Mouse (Mus musculus) liver, adult 2 months (tissue): ENCODE results near the gene Tmeff1. TPM values are rescaled to one million over a fixed set of nuclear protein-coding genes. Genes with fewer than 3 reads are reported as not detected.

Experiments
- DNase-seq: peaks from one replicate; pipeline ENCODE4 v3.0.0-alpha.2; 2011; ENCODE audit warnings: low read depth, low spot score; ENCODE audit errors: extremely low read depth
- H3K27ac ChIP-seq: fragments of 200-500 bp; replicated peaks from 2 replicates; pipeline ENCODE4 v1.5.1; 2012; ENCODE audit warnings: low read depth, mild to moderate bottlenecking, control low read depth, inconsistent platforms, low read length; ENCODE audit not compliant: insufficient read depth
- H3K27me3 ChIP-seq: fragments of 200-500 bp; 2 replicates; pipeline ENCODE4 v1.6.1; 2012; ENCODE audit warnings: mild to moderate bottlenecking, moderate library complexity, low read length, inconsistent platforms; ENCODE audit not compliant: control insufficient read depth, insufficient read depth
- H3K36me3 ChIP-seq: fragments of 200-500 bp; 2 replicates; pipeline ENCODE4 v1.6.1; 2012; ENCODE audit warnings: low read length, inconsistent platforms; ENCODE audit not compliant: control insufficient read depth, insufficient read depth
- H3K4me1 ChIP-seq: fragments of 200-500 bp; 2 replicates; pipeline ENCODE4 v1.6.1; 2011; ENCODE audit warnings: low read length; ENCODE audit not compliant: control insufficient read depth, insufficient read depth
- H3K4me3 ChIP-seq: fragments of 200-500 bp; 2 replicates; pipeline ENCODE4 v1.5.1; 2011; ENCODE audit warnings: low read depth, mild to moderate bottlenecking, control low read depth, low read length, moderate library complexity; ENCODE audit not compliant: insufficient read depth
- H3K79me2 ChIP-seq: fragments of 200-500 bp; 2 replicates; pipeline ENCODE4 v1.6.1; 2012; ENCODE audit warnings: inconsistent platforms, mild to moderate bottlenecking, low read length, moderate library complexity; ENCODE audit not compliant: control insufficient read depth, insufficient read depth
- H3K9ac ChIP-seq: fragments of 200-500 bp; 2 replicates; pipeline ENCODE4 v1.6.1; 2012; ENCODE audit warnings: low read depth, mild to moderate bottlenecking, control low read depth, inconsistent platforms, low read length
- CTCF ChIP-seq: fragments of 200-500 bp; IDR thresholded peaks from 2 replicates; pipeline ENCODE4 v1.5.1; 2011; ENCODE audit warnings: low read depth, low read length, control low read depth
- POLR2A ChIP-seq: fragments of 200-500 bp; IDR thresholded peaks from 2 replicates; pipeline ENCODE4 v1.6.1; 2011; ENCODE audit warnings: low read length, control low read depth; ENCODE audit not compliant: insufficient read depth; ENCODE audit errors: extremely low read depth
- WGBS: fragments of 180-500 bp; shearing (Covaris S2); methylation state at CpG from one replicate; pipeline ENCODE4 v1.1.7; 2018; 5-methylcytosine and 5-hydroxymethylcytosine counted together
- polyA plus RNA-seq: library from polyadenylated mRNA; depleted of rRNA; stranded (reverse); fragments of >200 nt; gene quantifications from 2 replicates; pipeline ENCODE4 v1.2.3, GENCODE M21; 2012
- total RNA-seq: library from RNA; depleted of rRNA; stranded (reverse); fragments of >200 nt; gene quantifications from 2 replicates; pipeline ENCODE4 v1.2.3, GENCODE M21; 2014

Tmeff1 gene
- total and polyA plus RNA-seq, 2 experiments: 0.09 TPM; not detected in 1

DNA sequence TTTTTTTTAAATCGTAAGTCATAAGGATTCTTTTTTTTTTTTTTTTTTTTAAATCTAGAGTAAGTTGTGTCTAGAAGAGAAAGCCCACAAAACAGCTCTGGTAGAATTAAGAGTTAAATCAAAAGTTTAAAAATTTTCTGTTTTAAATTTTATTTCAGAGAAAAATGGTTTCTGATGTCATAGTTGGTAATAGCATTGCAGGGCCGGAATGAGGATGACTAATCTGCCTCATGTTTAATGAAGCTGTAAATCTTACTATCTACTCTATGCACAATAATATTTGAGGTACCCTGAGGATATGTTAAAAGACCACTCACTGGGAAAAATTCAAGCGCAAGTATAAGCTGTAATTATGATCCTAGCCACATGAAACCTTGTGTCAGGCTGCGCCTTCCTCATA, 30.5 kb downstream of the Tmeff1 start:
- DNase-seq: no peak
- H3K27ac ChIP-seq: no peak overlapping the region
- TF ChIP-seq POLR2A (no peak), CTCF (no peak)
- H3K27me3 ChIP-seq: no peaks in the 10 kb centered on the region
- no peaks in the 10 kb centered on the region for H3K79me2 ChIP-seq
- H3K36me3 ChIP-seq: no peaks in the 10 kb centered on the region
- H3K9ac ChIP-seq: no peak overlapping the region
- WGBS: 90% methylated on average over 4 of the region's 4 CpGs
- no peak overlapping the region for H3K4me3 ChIP-seq
- H3K4me1 ChIP-seq: no peaks in the 10 kb centered on the region

DNA sequence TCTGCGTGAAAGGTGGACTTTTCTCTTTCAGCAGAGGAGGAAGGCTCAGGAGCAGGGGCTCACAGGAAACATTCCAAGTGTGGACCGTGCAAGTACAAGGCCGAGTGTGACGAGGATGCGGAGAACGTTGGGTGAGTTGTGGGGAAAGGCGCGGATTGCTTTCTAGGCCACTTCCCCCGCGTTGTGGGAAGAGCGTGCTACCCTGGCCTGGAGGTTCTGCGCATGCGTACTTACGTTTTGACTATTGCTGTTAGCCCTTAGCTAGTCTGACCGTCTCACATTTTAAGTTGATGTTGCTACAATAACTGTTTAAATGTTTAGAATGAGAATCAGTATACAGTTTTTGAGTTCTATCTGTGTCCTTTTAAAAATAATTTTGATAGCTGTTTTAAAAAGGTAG, 32.2 kb downstream of the Tmeff1 start:
- Histone ChIP-seq H3K9ac (no peak overlapping the region), H3K4me3 (no peak overlapping the region), H3K4me1 (no peaks in the 10 kb centered on the region), H3K36me3 (no peaks in the 10 kb centered on the region), H3K79me2 (no peaks in the 10 kb centered on the region), H3K27me3 (no peaks in the 10 kb centered on the region), H3K27ac (no peak overlapping the region)
- DNase-seq: no peak
- TF ChIP-seq CTCF (no peak), POLR2A (no peak)
- WGBS: 97% methylated on average over 15 of the region's 15 CpGs

DNA sequence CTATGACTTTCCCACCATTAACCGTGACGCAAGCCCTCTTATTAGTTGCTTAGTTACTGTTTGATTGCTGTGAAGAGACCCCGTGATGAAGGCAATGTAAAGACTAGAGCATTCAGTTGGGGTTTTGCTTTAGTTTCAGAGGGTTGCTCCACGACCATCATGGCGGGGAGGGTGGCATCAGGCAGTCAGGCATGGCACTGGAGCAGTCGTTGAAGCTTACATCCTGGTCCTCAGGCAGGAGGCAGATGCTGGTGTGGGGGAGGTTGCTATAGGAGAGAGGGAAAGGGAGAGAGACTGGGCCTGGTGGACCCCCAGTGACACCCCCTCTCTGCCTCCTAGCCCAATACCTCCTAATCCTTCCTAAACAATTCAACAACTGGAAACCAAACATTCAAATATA, 35.1 kb downstream of the Tmeff1 start:
- Histone ChIP-seq H3K9ac (no peak overlapping the region), H3K4me3 (no peak overlapping the region), H3K79me2 (no peaks in the 10 kb centered on the region), H3K27ac (no peak overlapping the region), H3K36me3 (no peaks in the 10 kb centered on the region), H3K27me3 (no peaks in the 10 kb centered on the region), H3K4me1 (no peaks in the 10 kb centered on the region)
- no peak for DNase-seq
- TF ChIP-seq POLR2A: no peak
- 97% methylated on average over 6 of the region's 6 CpGs for WGBS

DNA sequence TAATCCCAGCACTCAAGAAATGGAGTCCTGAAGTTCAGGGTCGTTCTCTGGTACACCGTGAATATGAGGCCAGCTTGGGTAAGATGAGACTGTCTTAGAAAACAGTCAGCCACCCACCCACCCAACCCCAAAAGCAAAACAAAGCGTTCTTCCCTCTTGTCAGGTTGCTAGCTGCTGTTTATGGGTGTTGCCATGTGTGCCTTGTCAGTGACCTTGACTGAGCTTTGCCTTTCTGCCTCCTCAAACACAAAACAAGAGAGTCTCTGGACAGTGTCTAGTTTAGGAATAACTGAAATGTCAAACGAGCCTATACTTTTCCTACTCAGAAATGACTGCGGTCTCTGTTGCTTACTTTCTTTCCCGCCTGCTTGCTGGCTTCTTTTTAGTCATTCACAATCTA, 37.3 kb downstream of the Tmeff1 start:
- H3K4me3 ChIP-seq: no peak overlapping the region
- no peaks in the 10 kb centered on the region for H3K79me2 ChIP-seq
- H3K4me1 ChIP-seq: no peaks in the 10 kb centered on the region
- TF ChIP-seq CTCF: no peak
- TF ChIP-seq POLR2A: no peak
- no peak for DNase-seq
- no peaks in the 10 kb centered on the region for H3K36me3 ChIP-seq
- no peak overlapping the region for H3K9ac ChIP-seq
- no peak overlapping the region for H3K27ac ChIP-seq
- no peaks in the 10 kb centered on the region for H3K27me3 ChIP-seq
- WGBS: 75% methylated on average over 6 of the region's 6 CpGs

DNA sequence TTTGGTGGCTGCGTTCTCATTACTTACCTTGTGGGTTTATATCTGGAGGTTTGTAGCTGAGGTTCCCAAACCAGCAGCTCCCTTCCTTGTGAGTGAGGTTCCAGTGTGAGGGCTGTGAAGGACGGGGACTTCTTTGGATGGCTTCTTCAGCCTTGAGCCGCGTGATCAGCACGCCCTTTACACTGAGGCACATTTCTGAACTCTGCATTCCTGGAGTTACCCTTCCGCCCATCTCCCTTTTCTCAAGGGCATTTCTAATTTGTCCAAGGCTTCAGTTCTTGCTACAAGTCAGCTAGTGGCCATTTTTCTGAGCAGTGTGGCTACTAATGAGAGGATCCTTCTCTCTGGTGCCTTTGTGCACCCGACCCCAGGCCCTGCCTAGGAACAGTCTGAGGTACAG, 38.0 kb downstream of the Tmeff1 start:
- no peaks in the 10 kb centered on the region for H3K4me1 ChIP-seq
- no peaks in the 10 kb centered on the region for H3K79me2 ChIP-seq
- no peak overlapping the region for H3K4me3 ChIP-seq
- TF ChIP-seq POLR2A (no peak), CTCF (no peak)
- no peaks in the 10 kb centered on the region for H3K27me3 ChIP-seq
- no peaks in the 10 kb centered on the region for H3K36me3 ChIP-seq
- no peak overlapping the region for H3K27ac ChIP-seq
- DNase-seq: no peak
- 94% methylated on average over 7 of the region's 7 CpGs for WGBS
- H3K9ac ChIP-seq: no peak overlapping the region

DNA sequence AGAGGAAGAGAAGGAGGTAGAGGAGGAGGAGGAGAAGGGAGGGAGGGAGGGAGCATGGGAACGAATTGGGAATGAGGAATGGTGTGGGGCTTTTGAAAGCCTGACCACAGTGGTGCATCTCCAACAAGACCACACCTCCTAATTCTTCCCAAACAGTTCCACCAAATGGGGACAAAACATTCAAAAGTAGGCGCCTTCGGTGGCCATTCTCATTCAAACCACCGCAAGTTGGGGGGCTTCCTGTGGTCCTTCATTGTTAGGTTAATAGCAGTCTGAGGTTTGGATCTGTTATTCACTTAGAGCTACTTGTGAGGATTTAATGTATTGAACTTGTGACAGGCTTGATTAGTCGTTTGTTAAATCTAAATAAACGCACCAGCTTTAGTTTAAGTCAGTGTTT, 40.0 kb downstream of the Tmeff1 start:
- Histone ChIP-seq H3K27me3 (no peaks in the 10 kb centered on the region), H3K9ac (no peak overlapping the region), H3K4me1 (no peaks in the 10 kb centered on the region), H3K79me2 (no peaks in the 10 kb centered on the region), H3K4me3 (no peak overlapping the region), H3K27ac (no peak overlapping the region), H3K36me3 (no peaks in the 10 kb centered on the region)
- 82% methylated on average over 6 of the region's 6 CpGs for WGBS
- DNase-seq: no peak
- TF ChIP-seq CTCF: no peak
- TF ChIP-seq POLR2A: no peak
